Mouse (Mus musculus) liver, postnatal 0 days (tissue): ENCODE data around the gene Snx5. TPM values are rescaled to one million over a fixed set of nuclear protein-coding genes. Genes with fewer than 3 reads are reported as not detected.

Experiments used
- ATAC-seq: fragments of 200-750 bp; cut with Nextera tagmentation; 2 replicates; pipeline ENCODE4 v1.8.0; 2017; ENCODE audit warnings: mild to moderate bottlenecking, moderate library complexity
- DNase-seq: peaks from one replicate; pipeline ENCODE4 v3.0.0-alpha.2; 2016
- H3K27ac ChIP-seq: fragments of 300-500 bp; sonication (generic); 2 replicates; pipeline ENCODE4 v1.5.1; 2014; ENCODE audit warnings: antibody characterized with exemption, moderate library complexity, mild to moderate bottlenecking, low read depth
- H3K27me3 ChIP-seq: fragments of 300-500 bp; sonication (generic); 2 replicates; pipeline ENCODE4 v1.6.1; 2014; ENCODE audit warnings: low read length, control low read depth, mixed read lengths; ENCODE audit not compliant: insufficient read depth
- H3K36me3 ChIP-seq: fragments of 300-500 bp; sonication (generic); replicated peaks from 2 replicates; pipeline ENCODE4 v1.6.1; 2014; ENCODE audit warnings: mild to moderate bottlenecking, control low read depth, low read length, moderate library complexity, mixed read lengths; ENCODE audit not compliant: insufficient read depth
- H3K4me1 ChIP-seq: fragments of 300-500 bp; sonication (generic); 2 replicates; pipeline ENCODE4 v1.6.1; 2014; ENCODE audit warnings: antibody characterized with exemption, mild to moderate bottlenecking, control low read depth; ENCODE audit not compliant: insufficient read depth
- H3K4me2 ChIP-seq: fragments of 300-500 bp; sonication (generic); 2 replicates; pipeline ENCODE4 v1.6.1; 2014; ENCODE audit warnings: low read depth, mild to moderate bottlenecking, low read length, moderate library complexity, mixed read lengths
- H3K4me3 ChIP-seq: fragments of 300-500 bp; sonication (generic); 2 replicates; pipeline ENCODE4 v1.5.1; 2014; ENCODE audit warnings: low read depth, low read length
- H3K9ac ChIP-seq: fragments of 300-500 bp; sonication (generic); replicated peaks from 2 replicates; pipeline ENCODE4 v1.6.1; 2014; ENCODE audit warnings: mild to moderate bottlenecking, moderate library complexity
- H3K9me3 ChIP-seq: fragments of 300-500 bp; sonication (generic); 2 replicates; pipeline ENCODE4 v1.6.1; 2016; ENCODE audit warnings: mild to moderate bottlenecking, control low read depth, low read length, mixed read lengths
- CTCF ChIP-seq: sonication (generic); IDR thresholded peaks from 2 replicates; pipeline ENCODE4 v1.5.1; 2016; ENCODE audit warnings: antibody characterized with exemption, low read depth
- EP300 ChIP-seq: IDR thresholded peaks from 2 replicates; pipeline ENCODE4 v1.6.1; 2016; ENCODE audit warnings: antibody characterized with exemption, low read depth, mild to moderate bottlenecking
- whole genome bisulfite sequencing: fragments of 180-500 bp; shearing (Covaris S2); extraction: QIAGEN DNeasy Blood & Tissue Kit; methylation state at CpG from one replicate; pipeline ENCODE4 v1.1.7; 2014; ENCODE audit not compliant: insufficient replicate concordance; 5-methylcytosine and 5-hydroxymethylcytosine counted together
- polyA plus RNA-seq: library from polyadenylated mRNA; unstranded; fragments of >200 nt; fragmentation: Nextera tagmentation; extraction: Ambion mirVana; gene quantifications from 2 replicates; pipeline ENCODE4 v1.2.1, GENCODE M21; 2015

Gene Snx5
- polyA plus RNA-seq, 1 experiment from 2014 or later: 47.9 TPM

DNA sequence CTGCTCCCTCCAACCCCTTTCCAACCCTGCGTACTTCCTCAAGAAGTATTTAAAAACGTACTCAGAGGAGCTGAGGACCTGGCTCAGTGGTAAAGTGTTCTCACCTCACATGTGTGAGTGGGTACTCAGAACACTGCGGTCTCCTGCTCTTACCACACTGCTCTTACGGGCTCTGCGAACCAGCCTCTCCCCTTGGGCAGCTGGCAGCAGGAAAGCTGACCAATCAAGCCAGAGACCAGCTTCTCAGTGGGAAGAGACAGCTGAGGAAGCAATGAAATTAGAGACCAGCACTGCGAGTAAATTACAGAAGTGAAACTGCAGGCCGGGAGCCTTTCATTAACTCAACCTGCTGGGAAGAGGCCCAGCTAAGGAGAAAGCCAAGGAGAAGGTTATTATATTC is 25.2 kb downstream of the Snx5 start:
- peak overlapping the region; percentile 66 for H3K27ac ChIP-seq
- ATAC-seq (peak; percentile 34), DNase-seq (no peak)
- WGBS: 43% methylated on average over 7 of the region's 7 CpGs
- no peaks in the 10 kb centered on the region for H3K27me3 ChIP-seq
- H3K4me2 ChIP-seq: no peak overlapping the region
- H3K36me3 ChIP-seq: peaks cover 11% of the 10 kb centered on the region
- H3K4me1 ChIP-seq: peaks cover 20% of the 10 kb centered on the region
- no peak overlapping the region for H3K9ac ChIP-seq
- H3K9me3 ChIP-seq: no peaks in the 10 kb centered on the region
- H3K4me3 ChIP-seq: no peak overlapping the region
- TF ChIP-seq CTCF: no peak
- TF ChIP-seq EP300: no peak

DNA sequence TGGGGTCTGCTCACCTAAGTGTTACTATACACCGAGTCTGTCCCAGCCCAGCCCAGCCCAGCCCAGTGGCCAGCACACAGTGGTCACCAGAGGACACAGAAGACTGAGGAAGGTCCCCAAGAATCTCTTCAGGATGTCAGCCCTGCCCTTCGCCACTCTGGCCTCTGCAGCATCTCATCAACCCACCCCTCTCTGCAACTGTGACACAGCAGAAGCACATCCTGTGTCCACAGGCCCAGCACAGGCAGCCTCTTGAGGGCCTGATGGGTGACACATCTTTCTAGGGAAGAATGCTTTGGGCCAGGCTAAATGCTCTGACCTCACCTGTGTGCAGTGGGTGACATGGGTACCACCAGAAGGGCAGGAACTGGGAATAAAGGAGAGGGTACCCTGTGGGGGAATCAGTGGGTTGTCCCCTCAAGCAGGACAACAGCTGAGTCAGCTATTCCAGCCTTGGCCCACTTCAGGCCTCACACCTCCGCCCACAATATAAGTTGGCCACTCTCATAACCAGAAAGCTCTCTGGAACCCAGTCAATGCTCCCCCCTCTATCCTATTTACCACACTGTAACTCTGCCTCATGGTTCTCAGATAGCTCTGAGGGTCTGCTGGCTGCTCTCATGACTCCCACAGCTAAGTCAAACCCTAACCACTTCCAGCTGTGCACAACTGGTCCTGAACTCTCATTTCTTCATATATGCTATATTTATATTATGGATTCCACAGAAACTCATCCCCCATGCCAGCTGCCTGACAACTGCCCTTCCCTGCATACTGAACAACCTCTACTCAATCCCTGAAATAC is 30.4 kb downstream of the Snx5 start:
- ATAC-seq: no peak
- WGBS: 69% methylated on average over 3 of the region's 3 CpGs
- 0 out of 2 replicates have a peak overlapping the region, but pooled peaks have one; percentile 2 for H3K27ac ChIP-seq

DNA sequence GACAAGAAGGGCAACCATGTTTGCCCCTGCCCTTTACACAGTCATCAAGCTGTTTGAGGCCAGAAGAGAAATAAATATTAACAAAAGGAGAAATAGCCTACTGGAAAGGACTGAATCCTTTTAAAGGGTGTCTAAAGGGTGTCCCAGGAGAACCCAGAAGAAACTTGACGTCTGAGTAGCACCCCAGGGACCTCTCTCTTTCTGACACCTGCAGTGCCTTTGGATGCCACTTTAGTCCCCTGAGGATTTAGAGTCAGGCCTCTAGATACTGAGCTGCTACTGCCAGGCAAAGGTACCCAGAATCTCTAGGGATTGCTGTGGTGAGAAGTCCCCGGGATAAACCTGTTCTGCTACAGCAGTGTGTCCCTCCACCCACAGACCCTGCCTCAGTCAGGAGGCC is 31.4 kb downstream of the Snx5 start:
- Histone ChIP-seq H3K4me1 (no peaks in the 10 kb centered on the region; the same call in 1 of the 2 replicates), H3K9ac (no peak overlapping the region), H3K36me3 (no peaks in the 10 kb centered on the region), H3K4me3 (no peak overlapping the region), H3K9me3 (no peaks in the 10 kb centered on the region; the same call in none of the 2 replicates), H3K27me3 (no peaks in the 10 kb centered on the region), H3K4me2 (no peak overlapping the region), H3K27ac (0 out of 2 replicates have a peak overlapping the region, but pooled peaks have one; percentile 2)
- ATAC-seq (no peak), DNase-seq (no peak)
- WGBS: 51% methylated on average over 2 of the region's 2 CpGs
- no peak for TF ChIP-seq EP300
- TF ChIP-seq CTCF: no peak

More for the DNA sequence above, 30.4 kb downstream of the Snx5 start:
- TF ChIP-seq CTCF (no peak), EP300 (no peak)
- H3K4me1 ChIP-seq: no peaks in the 10 kb centered on the region; the same call in 1 of the 2 replicates
- H3K4me2 ChIP-seq: no peak overlapping the region
- H3K9ac ChIP-seq: no peak overlapping the region
- no peak for DNase-seq
- no peaks in the 10 kb centered on the region for H3K27me3 ChIP-seq
- no peaks in the 10 kb centered on the region for H3K36me3 ChIP-seq
- H3K9me3 ChIP-seq: no peaks in the 10 kb centered on the region
- H3K4me3 ChIP-seq: no peak overlapping the region

DNA sequence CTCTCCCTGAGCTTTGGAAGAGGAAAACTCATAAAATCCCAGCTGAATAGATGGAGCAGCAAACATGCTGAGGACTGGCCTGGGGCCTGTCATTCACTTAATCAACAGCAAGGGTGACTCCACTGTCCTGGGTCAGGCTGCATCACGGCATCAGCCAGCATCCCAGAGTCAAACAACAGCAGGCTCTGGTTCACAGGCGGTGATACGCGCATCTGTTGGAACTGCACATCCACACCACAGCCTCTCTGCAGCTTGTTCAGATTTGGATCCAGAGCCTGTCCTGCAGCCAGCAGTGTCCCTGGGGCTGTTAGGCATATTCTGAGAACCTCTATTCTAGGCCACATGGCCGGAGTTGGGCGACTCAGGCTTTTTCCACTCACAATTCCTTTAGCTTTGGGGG is 32.4 kb downstream of the Snx5 start:
- no peak overlapping the region for H3K9ac ChIP-seq
- H3K4me1 ChIP-seq: no peaks in the 10 kb centered on the region; the same call in 1 of the 2 replicates
- no peak overlapping the region for H3K27ac ChIP-seq
- ATAC-seq (no peak), DNase-seq (no peak)
- WGBS: 79% methylated on average over 6 of the region's 6 CpGs
- H3K27me3 ChIP-seq: no peaks in the 10 kb centered on the region
- no peaks in the 10 kb centered on the region for H3K36me3 ChIP-seq
- H3K4me3 ChIP-seq: no peak overlapping the region
- no peaks in the 10 kb centered on the region; the same call in none of the 2 replicates for H3K9me3 ChIP-seq
- no peak for TF ChIP-seq EP300
- TF ChIP-seq CTCF: no peak
- H3K4me2 ChIP-seq: no peak overlapping the region

DNA sequence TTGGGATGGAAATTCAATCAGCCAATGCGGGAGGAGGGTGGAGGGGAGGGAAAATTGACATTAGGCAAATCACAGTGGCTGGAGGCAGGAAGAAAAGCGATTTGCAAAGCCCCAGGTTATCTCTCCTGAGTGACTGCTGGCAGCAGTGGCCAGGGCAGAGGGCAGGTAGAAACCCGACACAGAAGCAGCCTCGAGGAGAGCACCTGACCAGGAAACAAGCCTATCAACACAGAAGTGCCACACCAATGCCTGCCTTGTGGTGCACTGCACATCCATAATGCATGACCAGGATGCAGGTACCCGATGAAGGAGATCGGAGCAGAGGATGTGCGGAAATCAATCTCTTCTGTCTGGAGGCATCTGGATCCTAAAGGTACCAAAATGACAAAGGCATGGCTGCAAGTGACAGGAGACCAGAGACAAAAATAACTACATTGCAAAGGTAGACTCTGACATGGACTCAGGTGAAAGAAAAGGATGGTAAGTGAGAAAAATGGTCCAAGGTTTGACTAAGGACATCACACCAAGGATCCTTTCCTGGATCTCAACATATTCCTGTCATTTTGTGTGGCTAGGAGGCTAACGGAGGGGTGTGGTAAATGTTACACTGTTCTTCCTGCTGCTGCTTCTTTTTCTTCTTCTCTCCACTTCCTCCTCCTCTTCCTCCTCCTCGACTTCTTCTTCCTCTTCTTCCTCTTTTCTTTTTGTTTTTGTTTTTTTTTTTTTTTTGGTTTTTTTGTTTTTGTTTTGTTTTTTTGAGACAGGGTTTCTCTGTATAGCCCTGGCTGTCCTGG is 33.7 kb downstream of the Snx5 start:
- no peak overlapping the region for H3K4me3 ChIP-seq
- no peak overlapping the region for H3K4me2 ChIP-seq
- H3K27ac ChIP-seq: no peak overlapping the region
- TF ChIP-seq EP300 (no peak), CTCF (no peak)
- ATAC-seq (no peak), DNase-seq (no peak)
- no peaks in the 10 kb centered on the region for H3K27me3 ChIP-seq
- 53% methylated on average over 9 of the region's 9 CpGs for WGBS
- no peaks in the 10 kb centered on the region for H3K36me3 ChIP-seq
- H3K9me3 ChIP-seq: no peaks in the 10 kb centered on the region; the same call in none of the 2 replicates
- H3K4me1 ChIP-seq: no peaks in the 10 kb centered on the region; the same call in 1 of the 2 replicates
- H3K9ac ChIP-seq: no peak overlapping the region

DNA sequence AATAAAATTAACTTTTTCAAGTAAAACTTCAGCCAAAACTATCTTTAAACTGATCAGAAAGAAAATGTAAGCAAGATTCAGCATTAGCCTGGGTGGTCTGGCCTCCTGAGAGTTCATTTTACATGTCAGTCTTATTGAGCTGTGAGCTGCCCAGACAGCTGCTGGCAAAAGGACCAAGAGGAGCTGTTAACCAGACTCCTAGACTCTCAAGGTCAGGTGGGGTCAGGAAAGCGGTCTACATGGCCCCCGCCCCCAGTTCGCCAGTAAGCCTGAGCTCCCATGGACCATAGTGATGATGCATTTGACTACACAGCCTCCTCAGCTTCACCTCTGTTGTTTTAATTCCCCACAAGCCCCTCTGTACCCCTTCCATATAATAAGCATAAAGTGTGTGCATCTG is 34.9 kb downstream of the Snx5 start:
- ATAC-seq (no peak), DNase-seq (no peak)
- H3K9me3 ChIP-seq: no peaks in the 10 kb centered on the region; the same call in none of the 2 replicates
- no peak overlapping the region for H3K4me2 ChIP-seq
- 66% methylated on average over 3 of the region's 3 CpGs for WGBS
- no peak for TF ChIP-seq CTCF
- TF ChIP-seq EP300: no peak
- H3K36me3 ChIP-seq: no peaks in the 10 kb centered on the region
- no peak overlapping the region for H3K4me3 ChIP-seq
- H3K9ac ChIP-seq: no peak overlapping the region
- peaks cover 3% of the 10 kb centered on the region for H3K4me1 ChIP-seq
- H3K27me3 ChIP-seq: no peaks in the 10 kb centered on the region
- H3K27ac ChIP-seq: no peak overlapping the region
